Mouse (Mus musculus) C2C12 (cell line): ENCODE data around the gene Arhgap1.

Experiments
- CTCF ChIP-seq: IDR thresholded peaks from one replicate; pipeline ENCODE4 v1.5.1; 2011; ENCODE audit not compliant: control insufficient read depth, insufficient read depth, insufficient read length
- USF1 ChIP-seq: IDR thresholded peaks from one replicate; pipeline ENCODE4 v1.6.1; 2011; ENCODE audit warnings: low read depth, mild to moderate bottlenecking, control low read depth, moderate library complexity

DNA sequence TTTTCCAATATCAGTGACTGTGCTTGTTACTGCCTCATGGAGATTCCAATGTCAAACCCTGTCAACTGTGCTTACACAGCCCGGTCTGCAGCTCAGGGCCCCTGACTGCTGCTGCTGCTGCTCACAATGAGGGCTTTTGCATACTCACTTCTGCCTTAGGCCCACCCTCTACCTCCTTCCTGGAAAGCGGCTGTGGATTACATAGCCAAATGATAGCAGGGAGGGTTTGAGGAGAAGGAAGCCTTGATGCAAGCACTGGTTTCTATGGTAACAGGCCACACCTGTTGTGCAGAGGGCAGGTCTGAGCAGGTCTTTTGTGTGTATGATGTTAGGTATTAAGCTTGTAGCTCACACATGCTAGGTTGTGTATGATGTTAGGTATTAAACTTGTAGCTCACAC lies 18.1 kb downstream of the Arhgap1 start:
- TF ChIP-seq CTCF = no peak
- TF ChIP-seq USF1 = no peak
